Mouse (Mus musculus) liver, postnatal 0 days (tissue): ENCODE measurements at regions not wholly inside any gene's neighbourhood (a gene's known extent, or its start where the extent isn't known, plus 50 kb on each side); places are given as distances from the start of the nearest gene placed in this dataset.

Source experiments
- ATAC-seq: fragments of 200-750 bp; cut with Nextera tagmentation; 2 replicates; pipeline ENCODE4 v1.8.0; 2017; ENCODE audit warnings: mild to moderate bottlenecking, moderate library complexity
- DNase-seq: peaks from one replicate; pipeline ENCODE4 v3.0.0-alpha.2; 2016
- H3K27ac ChIP-seq: fragments of 300-500 bp; sonication (generic); 2 replicates; pipeline ENCODE4 v1.5.1; 2014; ENCODE audit warnings: antibody characterized with exemption, moderate library complexity, mild to moderate bottlenecking, low read depth
- H3K27me3 ChIP-seq: fragments of 300-500 bp; sonication (generic); 2 replicates; pipeline ENCODE4 v1.6.1; 2014; ENCODE audit warnings: low read length, control low read depth, mixed read lengths; ENCODE audit not compliant: insufficient read depth
- H3K36me3 ChIP-seq: fragments of 300-500 bp; sonication (generic); replicated peaks from 2 replicates; pipeline ENCODE4 v1.6.1; 2014; ENCODE audit warnings: mild to moderate bottlenecking, control low read depth, low read length, moderate library complexity, mixed read lengths; ENCODE audit not compliant: insufficient read depth
- H3K4me1 ChIP-seq: fragments of 300-500 bp; sonication (generic); 2 replicates; pipeline ENCODE4 v1.6.1; 2014; ENCODE audit warnings: antibody characterized with exemption, mild to moderate bottlenecking, control low read depth; ENCODE audit not compliant: insufficient read depth
- H3K4me2 ChIP-seq: fragments of 300-500 bp; sonication (generic); 2 replicates; pipeline ENCODE4 v1.6.1; 2014; ENCODE audit warnings: low read depth, mild to moderate bottlenecking, low read length, moderate library complexity, mixed read lengths
- H3K4me3 ChIP-seq: fragments of 300-500 bp; sonication (generic); 2 replicates; pipeline ENCODE4 v1.5.1; 2014; ENCODE audit warnings: low read depth, low read length
- H3K9ac ChIP-seq: fragments of 300-500 bp; sonication (generic); replicated peaks from 2 replicates; pipeline ENCODE4 v1.6.1; 2014; ENCODE audit warnings: mild to moderate bottlenecking, moderate library complexity
- H3K9me3 ChIP-seq: fragments of 300-500 bp; sonication (generic); 2 replicates; pipeline ENCODE4 v1.6.1; 2016; ENCODE audit warnings: mild to moderate bottlenecking, control low read depth, low read length, mixed read lengths
- CTCF ChIP-seq: sonication (generic); IDR thresholded peaks from 2 replicates; pipeline ENCODE4 v1.5.1; 2016; ENCODE audit warnings: antibody characterized with exemption, low read depth
- EP300 ChIP-seq: IDR thresholded peaks from 2 replicates; pipeline ENCODE4 v1.6.1; 2016; ENCODE audit warnings: antibody characterized with exemption, low read depth, mild to moderate bottlenecking
- WGBS: fragments of 180-500 bp; shearing (Covaris S2); extraction: QIAGEN DNeasy Blood & Tissue Kit; methylation state at CpG from one replicate; pipeline ENCODE4 v1.1.7; 2014; ENCODE audit not compliant: insufficient replicate concordance; 5-methylcytosine and 5-hydroxymethylcytosine counted together

DNA sequence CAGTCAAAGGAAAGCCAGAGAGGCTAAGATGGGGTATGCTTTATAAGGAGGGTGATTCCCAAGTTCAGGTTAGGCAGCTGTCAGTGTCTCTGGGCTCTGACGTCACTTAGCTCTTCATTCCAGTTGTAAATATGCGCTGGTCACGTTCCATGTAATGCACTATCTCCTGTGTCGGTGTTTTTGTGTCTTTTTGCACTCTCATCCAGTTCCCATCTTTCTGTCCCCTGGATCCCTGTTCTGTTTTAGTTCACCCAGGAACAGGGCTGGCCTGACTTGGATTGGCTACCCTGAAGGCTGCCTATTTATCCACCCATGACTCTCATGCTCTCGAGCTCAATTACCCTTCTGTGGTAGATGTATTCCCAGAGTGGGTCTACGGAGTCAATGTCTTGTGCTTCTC is 387.9 kb upstream of the Tmpo start:
- Histone ChIP-seq H3K27me3 (no peaks in the 10 kb centered on the region), H3K9me3 (no peaks in the 10 kb centered on the region)
- WGBS, result 81% methylated on average over 6 of the region's 6 CpGs

DNA sequence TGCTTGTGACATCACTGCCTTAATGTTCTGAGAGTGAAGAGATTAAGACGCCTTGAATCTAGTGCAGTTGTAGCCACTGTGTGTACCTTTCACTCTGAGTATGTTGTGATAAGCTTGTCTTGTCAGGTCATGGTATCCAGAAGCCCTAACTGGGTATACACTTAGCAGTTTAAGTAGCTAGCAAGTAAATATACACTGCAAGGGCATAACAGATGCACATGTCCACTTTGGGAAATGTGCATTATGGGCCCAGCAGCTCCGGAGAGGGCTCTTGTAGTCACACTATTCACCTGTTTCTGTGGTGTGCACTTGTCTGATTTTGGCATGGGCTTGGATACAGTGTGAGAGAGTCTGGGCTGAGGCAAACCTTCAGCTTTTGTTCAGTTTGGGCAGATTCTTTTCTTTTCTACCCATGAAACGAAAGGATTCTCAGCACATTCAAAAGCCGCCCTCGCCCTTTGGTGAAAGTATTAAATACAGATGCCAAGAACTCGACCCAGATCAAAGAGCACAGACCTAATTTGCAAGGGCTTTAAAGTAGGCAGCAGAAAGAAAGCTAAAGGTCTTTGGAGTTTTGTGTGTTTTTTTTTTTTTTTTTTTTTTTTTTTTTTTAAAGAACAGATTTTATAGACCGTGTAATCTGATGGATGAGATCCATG is 385.1 kb upstream of the Tmpo start:
- no peak for ATAC-seq
- TF ChIP-seq CTCF, result no peak
- TF ChIP-seq EP300, result no peak
- 78% methylated on average over 7 of the region's 7 CpGs for WGBS

More for the DNA sequence above, 387.9 kb upstream of the Tmpo start:
- H3K4me3 ChIP-seq, result no peak overlapping the region
- no peaks in the 10 kb centered on the region for H3K4me1 ChIP-seq
- no peak overlapping the region for H3K4me2 ChIP-seq
- H3K27ac ChIP-seq, result no peak overlapping the region
- DNase-seq, result no peak
- TF ChIP-seq EP300 (no peak), CTCF (no peak)
- H3K9ac ChIP-seq, result no peak overlapping the region
- no peak for ATAC-seq
- H3K36me3 ChIP-seq, result no peaks in the 10 kb centered on the region

DNA sequence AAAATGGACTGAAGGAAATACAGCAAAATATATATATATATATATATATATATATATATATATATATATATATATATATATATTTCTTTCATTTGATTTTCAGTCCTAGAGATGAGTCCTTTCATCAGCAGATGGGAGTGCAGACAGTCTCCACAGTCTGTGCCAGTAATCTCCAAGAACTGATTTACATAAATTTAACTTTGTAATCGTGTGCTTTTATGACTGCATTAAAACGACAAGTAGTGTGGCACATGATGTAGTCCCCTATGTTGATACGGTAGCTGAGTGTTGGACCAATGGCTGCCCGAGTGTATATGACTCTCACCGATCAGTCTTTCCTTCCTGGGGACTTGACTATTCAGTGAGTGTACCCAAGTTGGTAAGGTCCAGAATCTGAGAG is 378.2 kb upstream of the Tmpo start:
- Histone ChIP-seq H3K9me3 (no peaks in the 10 kb centered on the region), H3K27me3 (no peaks in the 10 kb centered on the region), H3K4me2 (no peak overlapping the region), H3K27ac (no peak overlapping the region), H3K4me3 (no peak overlapping the region), H3K36me3 (no peaks in the 10 kb centered on the region), H3K9ac (no peak overlapping the region), H3K4me1 (no peaks in the 10 kb centered on the region)
- ATAC-seq (no peak), DNase-seq (no peak)
- TF ChIP-seq EP300, result no peak
- TF ChIP-seq CTCF, result no peak
- 83% methylated on average over 5 of the region's 5 CpGs for WGBS

More for the DNA sequence above, 385.1 kb upstream of the Tmpo start:
- H3K27ac ChIP-seq, result no peak overlapping the region
- H3K36me3 ChIP-seq, result no peaks in the 10 kb centered on the region
- no peaks in the 10 kb centered on the region for H3K9me3 ChIP-seq
- no peaks in the 10 kb centered on the region for H3K4me1 ChIP-seq
- DNase-seq, result no peak
- H3K4me2 ChIP-seq, result no peak overlapping the region
- H3K27me3 ChIP-seq, result no peaks in the 10 kb centered on the region
- H3K9ac ChIP-seq, result no peak overlapping the region
- H3K4me3 ChIP-seq, result no peak overlapping the region

DNA sequence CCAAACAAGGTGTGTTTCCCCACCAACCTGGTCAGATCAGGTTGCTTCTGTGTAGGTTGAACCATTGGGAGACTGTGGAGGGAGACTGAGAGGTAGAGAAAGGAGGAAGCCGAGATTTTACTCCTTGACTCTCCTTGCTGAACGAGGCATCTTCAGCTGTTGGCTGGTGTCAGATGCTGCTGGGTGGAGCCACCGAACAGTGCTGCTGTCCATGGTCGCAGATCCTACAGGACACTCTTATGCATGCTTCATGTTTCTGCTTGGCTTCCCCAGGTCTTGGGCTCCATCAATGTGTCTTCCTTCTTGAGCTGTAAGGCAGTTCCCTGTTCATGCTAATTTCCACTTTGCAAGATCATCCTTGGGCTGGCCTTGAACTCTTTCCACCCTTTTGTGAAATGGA is 367.0 kb upstream of the Tmpo start:
- DNase-seq (no peak), ATAC-seq (no peak)
- TF ChIP-seq EP300, result no peak
- TF ChIP-seq CTCF, result no peak
- H3K27ac ChIP-seq, result no peak overlapping the region
- H3K4me2 ChIP-seq, result no peak overlapping the region
- no peak overlapping the region for H3K9ac ChIP-seq
- H3K9me3 ChIP-seq, result no peaks in the 10 kb centered on the region
- 43% methylated on average over 4 of the region's 4 CpGs for WGBS
- no peaks in the 10 kb centered on the region for H3K4me1 ChIP-seq
- no peaks in the 10 kb centered on the region for H3K27me3 ChIP-seq
- no peaks in the 10 kb centered on the region for H3K36me3 ChIP-seq
- H3K4me3 ChIP-seq, result no peak overlapping the region

DNA sequence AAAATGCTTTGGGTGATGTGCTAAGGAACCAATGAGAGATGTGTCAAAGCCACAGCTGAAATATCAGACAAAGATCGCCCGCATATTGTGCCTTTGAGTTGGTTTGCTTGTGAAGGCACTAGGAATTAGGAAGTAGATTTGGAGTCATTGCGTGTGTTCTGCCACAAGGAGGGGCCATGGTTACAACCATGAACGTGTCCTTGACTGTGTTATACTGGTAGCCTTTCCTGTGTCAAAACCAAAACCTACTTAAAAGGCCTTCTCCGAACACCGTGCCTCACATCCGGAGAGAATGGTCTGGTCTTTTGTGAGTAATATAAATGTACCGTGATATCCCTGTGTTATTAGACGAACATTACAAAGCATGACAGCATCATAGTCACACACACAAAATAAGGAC is 365.0 kb upstream of the Tmpo start:
- Histone ChIP-seq H3K4me3 (no peak overlapping the region), H3K36me3 (no peaks in the 10 kb centered on the region), H3K4me2 (no peak overlapping the region), H3K9ac (no peak overlapping the region), H3K9me3 (no peaks in the 10 kb centered on the region), H3K4me1 (no peaks in the 10 kb centered on the region), H3K27ac (no peak overlapping the region), H3K27me3 (no peaks in the 10 kb centered on the region)
- ATAC-seq (no peak), DNase-seq (no peak)
- 56% methylated on average over 9 of the region's 9 CpGs for WGBS
- TF ChIP-seq CTCF (peak; percentile 49), EP300 (no peak)

DNA sequence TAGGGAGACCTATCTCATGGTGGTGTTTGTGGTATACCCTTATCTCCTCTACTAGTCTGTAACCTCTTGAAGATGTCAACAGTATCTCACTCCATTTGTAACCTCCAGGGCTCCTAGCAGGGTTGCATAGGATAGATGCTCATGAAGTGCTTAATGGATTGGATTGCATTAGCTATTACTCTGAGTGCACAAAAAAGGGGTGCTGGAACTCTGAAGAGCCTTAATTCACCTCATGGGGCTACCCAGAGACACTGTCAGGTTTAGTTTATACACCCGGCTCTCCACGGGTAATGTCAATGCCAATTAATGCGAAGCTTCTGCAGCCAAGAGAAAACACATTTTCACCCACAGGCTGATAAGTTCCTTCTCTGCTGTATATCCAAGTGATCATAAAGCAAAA is 364.3 kb upstream of the Tmpo start:
- no peaks in the 10 kb centered on the region for H3K9me3 ChIP-seq
- no peaks in the 10 kb centered on the region for H3K27me3 ChIP-seq
- H3K4me3 ChIP-seq, result no peak overlapping the region
- H3K4me1 ChIP-seq, result no peaks in the 10 kb centered on the region
- ATAC-seq (no peak), DNase-seq (no peak)
- no peak overlapping the region for H3K4me2 ChIP-seq
- TF ChIP-seq CTCF (no peak), EP300 (no peak)
- H3K9ac ChIP-seq, result no peak overlapping the region
- no peaks in the 10 kb centered on the region for H3K36me3 ChIP-seq
- no peak overlapping the region for H3K27ac ChIP-seq
- 83% methylated on average over 3 of the region's 3 CpGs for WGBS
